Mouse (Mus musculus): Measurements from ENCODE around the gene Hipk1. TPM values are rescaled to one million over a fixed set of nuclear protein-coding genes. Genes with fewer than 3 reads are reported as not detected.

The Hipk1 gene
- polyA plus RNA-seq, 1 experiment from 2014 or later: 13.8 TPM

DNA sequence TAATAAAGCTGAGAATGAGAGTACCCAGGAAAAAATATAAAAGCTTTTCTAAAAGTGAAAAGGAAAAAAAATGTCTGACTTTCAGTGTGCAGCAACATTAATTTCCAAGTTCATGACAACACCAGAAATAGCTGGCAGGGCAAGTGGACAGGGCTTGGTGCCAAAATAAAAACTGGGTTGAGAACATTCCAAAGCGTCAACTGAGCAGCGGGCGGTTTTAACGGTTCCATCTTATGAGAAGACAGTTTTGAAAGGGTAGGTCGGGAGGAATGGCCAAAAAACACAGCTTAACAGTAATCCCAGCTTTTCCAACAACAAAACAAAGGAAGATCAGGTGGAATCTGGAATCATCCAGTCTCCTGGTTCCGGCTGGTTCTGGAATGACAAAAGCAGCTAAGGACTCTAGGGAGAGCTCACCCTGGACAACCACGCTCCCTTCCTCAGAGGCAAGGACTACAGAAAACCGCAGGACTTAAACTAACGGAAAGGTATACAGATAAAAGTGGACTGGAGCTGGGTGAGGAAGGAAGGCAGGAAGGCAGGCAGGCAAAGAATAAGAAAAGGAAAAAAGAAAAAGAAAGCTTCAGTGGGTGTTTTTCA lies 19.7 kb downstream of the Hipk1 start:
- Histone ChIP-seq H3K27ac (ENCODE audit: low read length) (peak overlapping the region; percentile 63), H3K27me3 (replicated peaks; ENCODE audit: insufficient read depth, low read length) (no peaks in the 10 kb centered on the region), H3K9ac (replicated peaks; ENCODE audit: low read depth) (no peak overlapping the region), H3K4me2 (replicated peaks; ENCODE audit: low read depth, low read length) (peak overlapping the region; percentile 39), H3K9me3 (ENCODE audit: low read length) (no peaks in the 10 kb centered on the region), H3K4me1 (ENCODE audit: insufficient read depth, low read depth, low read length) (peaks cover 32% of the 10 kb centered on the region), H3K4me3 (ENCODE audit: low read depth, low read length) (0 out of 2 replicates have a peak overlapping the region, but pooled peaks have one; percentile 3), H3K36me3 (ENCODE audit: insufficient read depth, low read length) (peaks cover 3% of the 10 kb centered on the region; the same call in 1 of the 2 replicates)
- WGBS: 26% methylated on average over 9 of the region's 9 CpGs
- TF ChIP-seq CTCF (IDR thresholded peaks at IDR 0.05): no peak
- peak; percentile 14; the same call in 1 of the 2 replicates for TF ChIP-seq EP300 (IDR thresholded peaks at IDR 0.05)
- ATAC-seq (peak; percentile 74), DNase-seq (ENCODE audit: low spot score) (peak; percentile 83)

DNA sequence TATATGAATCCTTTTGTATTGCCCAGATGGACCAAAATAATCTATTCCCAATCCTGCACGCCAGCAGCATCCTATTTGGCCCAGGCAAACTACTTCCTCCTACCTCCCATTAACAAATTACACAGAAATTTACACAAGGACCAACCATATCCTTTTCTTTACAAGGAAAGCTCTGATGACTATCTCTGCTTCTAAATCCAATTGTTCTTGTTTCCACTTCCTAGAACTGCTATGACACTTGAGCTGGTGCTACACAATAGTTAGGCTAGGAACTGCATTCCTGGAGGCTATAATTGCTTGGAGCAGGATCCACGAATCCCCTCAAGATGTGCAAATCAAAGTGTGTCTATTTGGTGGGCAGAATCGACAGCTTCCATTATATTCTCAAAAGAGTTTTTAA lies 24.6 kb downstream of the Hipk1 start:
- WGBS: 71% methylated on average over 3 of the region's 3 CpGs

DNA sequence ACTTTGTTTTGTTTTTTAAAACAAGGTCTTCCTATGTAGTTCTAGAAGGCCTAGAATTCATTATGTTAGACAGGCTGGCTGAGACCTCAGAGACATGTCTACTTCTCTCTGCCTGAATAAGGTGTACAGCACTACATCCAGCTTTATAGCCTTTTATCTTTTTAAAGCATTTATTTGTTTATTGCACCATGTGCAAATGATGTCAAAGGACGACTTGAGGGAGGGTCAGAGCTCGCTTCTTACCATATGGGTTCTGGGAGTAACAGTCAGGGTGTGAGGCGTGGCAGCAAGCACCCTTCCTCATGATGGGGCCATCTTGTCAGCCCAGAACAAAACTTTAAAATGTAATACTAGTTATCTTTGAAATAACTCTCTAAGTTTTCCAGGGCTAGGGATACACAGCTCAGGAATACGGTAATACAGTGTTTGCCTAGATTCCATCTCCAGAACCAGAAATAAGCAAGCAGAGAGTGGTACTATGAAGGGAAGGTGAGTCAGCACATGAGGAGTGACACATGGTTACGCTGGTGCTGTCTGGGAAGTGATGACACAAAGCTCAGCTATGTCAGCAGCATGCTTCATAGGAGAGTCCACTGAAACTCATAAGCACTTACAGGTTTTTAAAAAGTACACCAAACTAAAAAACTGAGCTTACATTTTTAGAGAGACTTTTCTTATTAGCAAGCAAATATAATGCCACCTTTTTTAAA lies 31.9 kb downstream of the Hipk1 start:
- no peak overlapping the region for H3K27ac ChIP-seq (ENCODE audit: low read length)
- no peak overlapping the region for H3K4me3 ChIP-seq (ENCODE audit: low read depth, low read length)
- TF ChIP-seq CTCF (IDR thresholded peaks at IDR 0.05): no peak
- no peak for TF ChIP-seq EP300 (IDR thresholded peaks at IDR 0.05)
- H3K4me1 ChIP-seq (ENCODE audit: insufficient read depth, low read depth, low read length): no peaks in the 10 kb centered on the region
- DNase-seq (ENCODE audit: low spot score) (no peak), ATAC-seq (no peak)
- H3K9ac ChIP-seq (replicated peaks; ENCODE audit: low read depth): no peak overlapping the region
- WGBS: 79% methylated on average over 5 of the region's 5 CpGs
- H3K4me2 ChIP-seq (replicated peaks; ENCODE audit: low read depth, low read length): no peak overlapping the region
- H3K9me3 ChIP-seq (ENCODE audit: low read length): no peaks in the 10 kb centered on the region
- peaks cover 57% of the 10 kb centered on the region for H3K36me3 ChIP-seq (ENCODE audit: insufficient read depth, low read length)
- no peaks in the 10 kb centered on the region for H3K27me3 ChIP-seq (replicated peaks; ENCODE audit: insufficient read depth, low read length)

More for the DNA sequence above, 24.6 kb downstream of the Hipk1 start:
- Histone ChIP-seq H3K4me3 (ENCODE audit: low read depth, low read length) (no peak overlapping the region), H3K27ac (ENCODE audit: low read length) (no peak overlapping the region), H3K27me3 (replicated peaks; ENCODE audit: insufficient read depth, low read length) (no peaks in the 10 kb centered on the region), H3K9ac (replicated peaks; ENCODE audit: low read depth) (no peak overlapping the region), H3K36me3 (ENCODE audit: insufficient read depth, low read length) (peaks cover 26% of the 10 kb centered on the region), H3K9me3 (ENCODE audit: low read length) (no peaks in the 10 kb centered on the region), H3K4me1 (ENCODE audit: insufficient read depth, low read depth, low read length) (peaks cover 12% of the 10 kb centered on the region), H3K4me2 (replicated peaks; ENCODE audit: low read depth, low read length) (no peak overlapping the region)
- TF ChIP-seq CTCF (IDR thresholded peaks at IDR 0.05) (no peak), EP300 (IDR thresholded peaks at IDR 0.05) (peak; percentile 81)
- DNase-seq (ENCODE audit: low spot score) (peak; percentile 57), ATAC-seq (peak; percentile 52)

DNA sequence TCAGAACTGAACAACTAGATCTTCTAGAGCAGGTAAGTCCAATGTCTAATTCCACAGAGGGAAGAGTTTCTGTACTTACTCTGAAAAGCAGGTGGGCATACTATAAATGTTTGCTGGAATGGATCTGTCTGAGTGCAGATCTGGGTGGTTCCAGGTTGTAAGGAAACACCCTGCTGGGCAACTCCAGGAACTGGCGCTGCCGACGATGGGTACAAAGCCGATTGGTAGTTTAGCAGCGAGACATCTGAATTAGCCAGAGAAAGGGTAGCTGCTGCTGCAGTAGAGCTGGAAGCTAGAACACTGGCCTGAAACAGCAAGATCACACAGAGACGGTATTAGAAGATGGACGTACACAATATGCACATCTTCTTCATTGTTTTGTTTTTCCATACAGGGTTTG lies 32.9 kb downstream of the Hipk1 start:
- TF ChIP-seq EP300 (IDR thresholded peaks at IDR 0.05) (no peak), CTCF (IDR thresholded peaks at IDR 0.05) (no peak)
- no peaks in the 10 kb centered on the region for H3K9me3 ChIP-seq (ENCODE audit: low read length)
- no peaks in the 10 kb centered on the region for H3K4me1 ChIP-seq (ENCODE audit: insufficient read depth, low read depth, low read length)
- ATAC-seq (no peak), DNase-seq (ENCODE audit: low spot score) (no peak)
- no peak overlapping the region for H3K4me2 ChIP-seq (replicated peaks; ENCODE audit: low read depth, low read length)
- no peak overlapping the region for H3K27ac ChIP-seq (ENCODE audit: low read length)
- H3K36me3 ChIP-seq (ENCODE audit: insufficient read depth, low read length): peaks cover 58% of the 10 kb centered on the region
- WGBS: 90% methylated on average over 7 of the region's 7 CpGs
- no peaks in the 10 kb centered on the region for H3K27me3 ChIP-seq (replicated peaks; ENCODE audit: insufficient read depth, low read length)
- H3K9ac ChIP-seq (replicated peaks; ENCODE audit: low read depth): no peak overlapping the region
- H3K4me3 ChIP-seq (ENCODE audit: low read depth, low read length): no peak overlapping the region

DNA sequence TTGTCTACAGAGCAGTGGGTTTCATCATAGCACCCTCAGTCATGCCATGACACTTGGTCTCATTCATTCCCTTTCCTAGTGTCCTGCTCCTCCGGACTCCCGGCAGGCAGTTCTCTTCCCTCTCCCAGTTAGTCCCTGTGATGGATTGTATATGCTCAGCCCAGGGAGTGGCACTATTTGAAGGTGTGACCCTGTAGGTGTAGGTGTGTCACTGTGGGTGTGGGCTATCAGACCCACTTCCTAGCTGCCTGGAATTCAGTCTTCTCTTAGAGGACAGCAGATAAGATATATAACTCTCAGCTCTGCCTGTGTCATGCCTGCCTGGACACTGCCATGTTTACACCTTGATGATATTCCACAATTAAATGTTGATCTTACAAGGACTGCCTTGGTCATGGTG lies 34.4 kb downstream of the Hipk1 start:
- H3K4me3 ChIP-seq (ENCODE audit: low read depth, low read length): no peak overlapping the region
- no peaks in the 10 kb centered on the region for H3K9me3 ChIP-seq (ENCODE audit: low read length)
- H3K9ac ChIP-seq (replicated peaks; ENCODE audit: low read depth): no peak overlapping the region
- no peak overlapping the region for H3K27ac ChIP-seq (ENCODE audit: low read length)
- no peak overlapping the region for H3K4me2 ChIP-seq (replicated peaks; ENCODE audit: low read depth, low read length)
- H3K36me3 ChIP-seq (ENCODE audit: insufficient read depth, low read length): peaks cover 59% of the 10 kb centered on the region
- H3K27me3 ChIP-seq (replicated peaks; ENCODE audit: insufficient read depth, low read length): no peaks in the 10 kb centered on the region
- whole genome bisulfite sequencing: 78% methylated on average over 2 of the region's 2 CpGs
- no peak for ATAC-seq
- DNase-seq (ENCODE audit: low spot score): no peak
- TF ChIP-seq EP300 (IDR thresholded peaks at IDR 0.05) (no peak), CTCF (IDR thresholded peaks at IDR 0.05) (no peak)
- no peaks in the 10 kb centered on the region for H3K4me1 ChIP-seq (ENCODE audit: insufficient read depth, low read depth, low read length)

DNA sequence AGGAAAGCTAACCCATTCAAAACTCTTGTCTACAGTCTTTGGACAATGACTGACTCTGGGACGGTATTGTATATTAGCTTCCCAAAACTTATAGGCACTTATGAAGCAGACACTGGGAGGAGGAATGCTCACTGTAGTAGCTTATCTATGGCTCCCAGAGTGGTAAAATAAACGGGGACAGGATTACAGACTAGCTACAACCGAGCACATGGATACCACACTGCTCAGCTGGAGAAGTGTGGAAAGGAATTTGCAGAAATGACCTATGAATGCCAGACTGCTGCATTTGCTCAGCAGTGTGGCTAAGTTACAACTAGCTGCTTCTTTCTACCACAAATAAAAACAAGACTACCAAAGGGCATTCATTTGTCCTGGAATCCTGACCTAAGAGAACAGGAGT lies 36.0 kb downstream of the Hipk1 start:
- 52% methylated on average over 3 of the region's 3 CpGs for WGBS
- Histone ChIP-seq H3K4me1 (ENCODE audit: insufficient read depth, low read depth, low read length) (no peaks in the 10 kb centered on the region), H3K36me3 (ENCODE audit: insufficient read depth, low read length) (peaks cover 67% of the 10 kb centered on the region)

More for the DNA sequence above, 36.0 kb downstream of the Hipk1 start:
- H3K9ac ChIP-seq (replicated peaks; ENCODE audit: low read depth): no peak overlapping the region
- TF ChIP-seq EP300 (IDR thresholded peaks at IDR 0.05) (no peak), CTCF (IDR thresholded peaks at IDR 0.05) (no peak)
- no peaks in the 10 kb centered on the region for H3K27me3 ChIP-seq (replicated peaks; ENCODE audit: insufficient read depth, low read length)
- DNase-seq (ENCODE audit: low spot score) (no peak), ATAC-seq (no peak)
- no peak overlapping the region for H3K4me2 ChIP-seq (replicated peaks; ENCODE audit: low read depth, low read length)
- H3K4me3 ChIP-seq (ENCODE audit: low read depth, low read length): no peak overlapping the region
- no peak overlapping the region for H3K27ac ChIP-seq (ENCODE audit: low read length)
- H3K9me3 ChIP-seq (ENCODE audit: low read length): no peaks in the 10 kb centered on the region
